Mouse (Mus musculus): ENCODE results near the gene Bank1. TPM values are rescaled to one million over a fixed set of nuclear protein-coding genes. Genes with fewer than 3 reads are reported as not detected.

The Bank1 gene
- total and polyA plus RNA-seq, 3 experiments = not detected

DNA sequence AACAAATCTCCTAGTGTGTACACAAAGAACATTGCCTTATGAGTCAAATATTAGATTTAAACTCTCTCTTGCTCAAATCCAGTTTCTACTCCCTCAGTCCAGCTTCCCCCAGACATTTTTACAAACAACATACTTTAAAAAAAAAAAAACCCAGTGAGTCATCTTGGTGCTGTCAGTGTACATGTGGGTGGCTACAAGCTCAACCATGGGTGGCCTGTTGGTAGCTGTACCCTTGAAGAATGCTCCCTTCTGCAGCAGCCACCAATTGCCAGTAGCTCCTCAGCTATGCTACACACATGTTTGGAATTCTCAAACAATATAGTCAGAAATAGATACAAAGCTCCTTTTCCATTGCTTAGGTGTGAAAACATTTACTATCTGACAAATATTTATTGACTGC is 154.2 kb downstream of the Bank1 start:
- TF ChIP-seq KAT2A (conservative IDR thresholded peaks at IDR 0.05; ENCODE audit: low read depth, low read length) (no peak), MYB (IDR thresholded peaks at IDR 0.05; ENCODE audit: low read depth, low read length) (no peak), CTCF (IDR thresholded peaks at IDR 0.05 in 2 of 3, conservative IDR thresholded peaks at IDR 0.05 in 1 of 3; ENCODE audit: control insufficient read depth in 1 of 3, insufficient read depth in 1 of 3, low read depth in 2 of 3, low read length in 3 of 3, poor library complexity in 1 of 3, severe bottlenecking in 1 of 3) (no peak), E2F4 (IDR thresholded peaks at IDR 0.05; ENCODE audit: borderline replicate concordance, low read depth, low read length) (no peak), MAZ (IDR thresholded peaks at IDR 0.05; ENCODE audit: low read depth, low read length) (no peak), TAL1 (IDR thresholded peaks at IDR 0.05; ENCODE audit: low read length) (no peak), NELFE (IDR thresholded peaks at IDR 0.05; ENCODE audit: low read depth, low read length) (no peak), ETS1 (IDR thresholded peaks at IDR 0.05; ENCODE audit: low read depth, low read length) (no peak), CHD1 (IDR thresholded peaks at IDR 0.05; ENCODE audit: low read depth, low read length) (no peak), GATA1 (IDR thresholded peaks at IDR 0.05; ENCODE audit: low read depth, low read length) (no peak), JUND (IDR thresholded peaks at IDR 0.05; ENCODE audit: low read depth, low read length) (no peak), MAFK (IDR thresholded peaks at IDR 0.05; ENCODE audit: borderline replicate concordance, low read depth, low read length) (no peak), TCF12 (IDR thresholded peaks at IDR 0.05; ENCODE audit: low read depth, low read length) (no peak), SIN3A (IDR thresholded peaks at IDR 0.05; ENCODE audit: low read length) (no peak), MEF2A (IDR thresholded peaks at IDR 0.05; ENCODE audit: extremely low read depth, insufficient replicate concordance, low read depth, low read length, poor library complexity, severe bottlenecking) (no peak), MXI1 (IDR thresholded peaks at IDR 0.05; ENCODE audit: low read depth, low read length) (no peak)
- Histone ChIP-seq H3K79me2 (ENCODE audit: control insufficient read depth, insufficient read depth, low read length, poor library complexity) (no peaks in the 10 kb centered on the region), H3K9ac (ENCODE audit: control insufficient read depth, low read depth, low read length, poor library complexity, severe bottlenecking) (no peak overlapping the region), H3K36me3 (ENCODE audit: control insufficient read depth in 1 of 2, insufficient read depth in 2 of 2, low read length in 2 of 2) (no peaks in the 10 kb centered on the region), H3K27ac (ENCODE audit: control insufficient read depth, low read depth, low read length) (no peak overlapping the region), H3K4me1 (ENCODE audit: control insufficient read depth in 1 of 2, insufficient read depth in 2 of 2, low read length in 2 of 2) (no peaks in the 10 kb centered on the region), H3K4me3 (ENCODE audit: control insufficient read depth in 1 of 2, insufficient read depth in 1 of 2, low read depth in 2 of 2, low read length in 2 of 2) (no peak overlapping the region), H3K27me3 (ENCODE audit: control insufficient read depth in 1 of 2, insufficient read depth in 2 of 2, low read length in 2 of 2) (peaks cover 3% of the 10 kb centered on the region in 2 experiments; a peak in 2 of 4 replicates), H3K9me3 (replicated peaks; ENCODE audit: insufficient read depth, low read length) (no peaks in the 10 kb centered on the region)
- no peak for DNase-seq (ENCODE audit: low read depth, low spot score)

DNA sequence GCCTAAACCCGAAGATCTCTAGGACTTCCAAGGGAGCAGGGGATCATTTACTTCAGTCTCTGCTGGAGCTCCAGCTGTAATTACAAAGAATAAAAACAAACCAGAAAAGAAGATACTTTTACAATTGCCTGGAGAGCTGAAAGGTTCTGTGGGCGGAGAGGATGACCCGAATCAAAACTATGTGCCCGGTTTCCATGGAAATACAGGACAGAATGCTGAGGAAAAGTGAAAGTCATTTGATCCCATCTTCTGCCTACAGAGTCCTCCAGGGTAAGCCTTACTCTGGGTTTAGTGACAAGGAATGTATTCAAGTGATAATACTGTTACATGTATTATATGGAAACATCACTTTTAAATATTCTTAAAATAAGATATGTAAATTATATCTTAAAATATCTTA is 157.8 kb downstream of the Bank1 start:
- H3K27ac ChIP-seq (ENCODE audit: control insufficient read depth, low read depth, low read length) = no peak overlapping the region
- H3K9me3 ChIP-seq (replicated peaks; ENCODE audit: insufficient read depth, low read length) = no peaks in the 10 kb centered on the region

More for the DNA sequence above, 157.8 kb downstream of the Bank1 start:
- DNase-seq (ENCODE audit: low read depth, low spot score) = no peak
- H3K4me3 ChIP-seq (ENCODE audit: control insufficient read depth in 1 of 2, insufficient read depth in 1 of 2, low read depth in 2 of 2, low read length in 2 of 2) = no peak overlapping the region
- no peak for TF ChIP-seq MEF2A (IDR thresholded peaks at IDR 0.05; ENCODE audit: extremely low read depth, insufficient replicate concordance, low read depth, low read length, poor library complexity, severe bottlenecking)
- TF ChIP-seq TCF12 (IDR thresholded peaks at IDR 0.05; ENCODE audit: low read depth, low read length) = no peak
- no peak for TF ChIP-seq CTCF (IDR thresholded peaks at IDR 0.05 in 2 of 3, conservative IDR thresholded peaks at IDR 0.05 in 1 of 3; ENCODE audit: control insufficient read depth in 1 of 3, insufficient read depth in 1 of 3, low read depth in 2 of 3, low read length in 3 of 3, poor library complexity in 1 of 3, severe bottlenecking in 1 of 3)
- TF ChIP-seq ZC3H11A (IDR thresholded peaks at IDR 0.05; ENCODE audit: low read depth, low read length) = no peak
- TF ChIP-seq GABPA (IDR thresholded peaks at IDR 0.05; ENCODE audit: low read depth, low read length) = no peak
- no peak for TF ChIP-seq KAT2A (conservative IDR thresholded peaks at IDR 0.05; ENCODE audit: low read depth, low read length)
- no peak for TF ChIP-seq MYC (IDR thresholded peaks at IDR 0.05; ENCODE audit: low read depth, low read length)
- H3K27me3 ChIP-seq (ENCODE audit: control insufficient read depth in 1 of 2, insufficient read depth in 2 of 2, low read length in 2 of 2) = peaks cover 3% of the 10 kb centered on the region in 2 experiments; a peak in 2 of 4 replicates
- no peaks in the 10 kb centered on the region for H3K4me1 ChIP-seq (ENCODE audit: control insufficient read depth in 1 of 2, insufficient read depth in 2 of 2, low read length in 2 of 2)
- no peak overlapping the region for H3K9ac ChIP-seq (ENCODE audit: control insufficient read depth, low read depth, low read length, poor library complexity, severe bottlenecking)
- H3K79me2 ChIP-seq (ENCODE audit: control insufficient read depth, insufficient read depth, low read length, poor library complexity) = no peaks in the 10 kb centered on the region
- H3K36me3 ChIP-seq (ENCODE audit: control insufficient read depth in 1 of 2, insufficient read depth in 2 of 2, low read length in 2 of 2) = no peaks in the 10 kb centered on the region
